Mouse (Mus musculus): ENCODE data around the gene Scd4. TPM values are rescaled to one million over a fixed set of nuclear protein-coding genes. Genes with fewer than 3 reads are reported as not detected.
A peak's percentile ranks its signal among the peaks of the same experiment; 100 is the strongest.

Gene Scd4
- 0.11 and 0.18 TPM in 2 replicates for polyA plus RNA-seq (2014; fragmentation: Nextera tagmentation; extraction: Ambion mirVana)

- WGBS (ENCODE audit: insufficient replicate concordance), result 69% methylated on average over 10 of the region's 10 CpGs
- ATAC-seq (replicated peaks; ENCODE audit: insufficient number of reproducible peaks, low FRiP score, low TSS enrichment), result no peak
These were observed at the start of gene Scd4 for GRCm38 (mm10) chr19:44332833-44333623. Scd4 (plus strand) TSS chr19:44333092.

GRCm38 (mm10) chr19:44283157-44284024, 49.5 kb upstream of the Scd4 start:
- Histone ChIP-seq H3K4me1 (ENCODE audit: control insufficient read depth, insufficient read depth, low read length) (peaks cover 47% of the 10 kb centered on the region), H3K36me3 (ENCODE audit: control insufficient read depth, insufficient read depth, low read length) (no peaks in the 10 kb centered on the region), H3K27me3 (ENCODE audit: control insufficient read depth, insufficient read depth, low read length) (no peaks in the 10 kb centered on the region), H3K27ac (ENCODE audit: low read depth, low read length) (peak overlapping the region; percentile 96), H3K9ac (ENCODE audit: low read depth, low read length) (peak overlapping the region; percentile 66; the same call in 1 of the 2 replicates), H3K4me3 (ENCODE audit: low read depth, low read length) (peak overlapping the region; percentile 51), H3K4me2 (peak overlapping the region; percentile 95), H3K9me3 (replicated peaks; ENCODE audit: control insufficient read depth, low read length) (no peaks in the 10 kb centered on the region)
- 29% methylated on average over 15 of the region's 15 CpGs for WGBS (ENCODE audit: insufficient replicate concordance)
- ATAC-seq (replicated peaks; ENCODE audit: insufficient number of reproducible peaks, low FRiP score, low TSS enrichment), result no peak; the same call in 1 of the 2 replicates

More at GRCm38 (mm10) chr19:44332833-44333623, at the start of gene Scd4:
- no peak within 1 kb of the TSS for H3K4me2 ChIP-seq
- no peaks in the 10 kb centered on the region for H3K9me3 ChIP-seq (replicated peaks; ENCODE audit: control insufficient read depth, low read length)
- no peak within 1 kb of the TSS for H3K27ac ChIP-seq (ENCODE audit: low read depth, low read length)
- no peak within 1 kb of the TSS for H3K4me3 ChIP-seq (ENCODE audit: low read depth, low read length)
- H3K4me1 ChIP-seq (ENCODE audit: control insufficient read depth, insufficient read depth, low read length), result peaks cover 4% of the 10 kb centered on the region
- no peaks in the 10 kb centered on the region for H3K36me3 ChIP-seq (ENCODE audit: control insufficient read depth, insufficient read depth, low read length)
- no peak within 1 kb of the TSS for H3K9ac ChIP-seq (ENCODE audit: low read depth, low read length)
- H3K27me3 ChIP-seq (ENCODE audit: control insufficient read depth, insufficient read depth, low read length), result no peaks in the 10 kb centered on the region; the same call in 1 of the 2 replicates

DNA sequence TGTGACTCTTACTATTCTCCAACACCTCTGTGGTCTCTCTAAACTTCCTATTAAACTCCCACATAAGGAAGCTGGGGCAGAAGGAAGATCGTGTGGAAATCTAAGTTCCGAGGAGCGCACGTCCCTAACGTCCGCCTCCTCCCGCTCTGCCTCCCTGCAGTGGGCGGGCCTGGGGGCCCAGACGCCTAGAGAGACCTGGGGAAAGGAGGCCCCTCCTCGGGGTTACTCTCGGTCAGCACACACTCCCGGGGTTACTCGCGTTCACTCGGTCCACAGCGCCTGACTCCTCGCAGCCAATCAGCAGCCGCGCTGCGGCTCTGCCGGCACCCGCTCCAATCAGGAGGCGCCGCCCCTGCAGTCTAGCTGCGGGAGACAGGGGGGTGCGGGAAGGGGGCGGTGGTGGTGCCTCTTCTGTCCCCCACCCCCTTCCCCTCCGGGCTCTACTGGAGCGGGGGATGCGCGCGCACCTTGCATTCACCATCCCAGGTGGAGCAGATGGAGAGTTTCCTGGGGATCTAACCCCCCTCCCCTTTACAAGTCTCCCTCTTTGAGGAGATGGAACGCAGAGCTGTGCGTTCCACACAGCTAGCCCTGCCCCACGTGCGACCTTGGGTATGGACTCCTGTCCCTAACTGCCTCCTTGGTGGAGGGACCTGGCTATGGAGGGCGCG, 48.7 kb upstream of the Scd4 start:
- Histone ChIP-seq H3K27me3 (ENCODE audit: control insufficient read depth, insufficient read depth, low read length) (no peaks in the 10 kb centered on the region), H3K4me3 (ENCODE audit: low read depth, low read length) (peak overlapping the region; percentile 51), H3K4me2 (peak overlapping the region; percentile 95), H3K9me3 (replicated peaks; ENCODE audit: control insufficient read depth, low read length) (no peaks in the 10 kb centered on the region), H3K36me3 (ENCODE audit: control insufficient read depth, insufficient read depth, low read length) (no peaks in the 10 kb centered on the region), H3K27ac (ENCODE audit: low read depth, low read length) (peak overlapping the region; percentile 96), H3K4me1 (ENCODE audit: control insufficient read depth, insufficient read depth, low read length) (peaks cover 47% of the 10 kb centered on the region), H3K9ac (ENCODE audit: low read depth, low read length) (peak overlapping the region; percentile 80)
- under 1% methylated on average over 38 of the region's 38 CpGs for WGBS (ENCODE audit: insufficient replicate concordance)
- ATAC-seq (replicated peaks; ENCODE audit: insufficient number of reproducible peaks, low FRiP score, low TSS enrichment), result peak; percentile 99

DNA sequence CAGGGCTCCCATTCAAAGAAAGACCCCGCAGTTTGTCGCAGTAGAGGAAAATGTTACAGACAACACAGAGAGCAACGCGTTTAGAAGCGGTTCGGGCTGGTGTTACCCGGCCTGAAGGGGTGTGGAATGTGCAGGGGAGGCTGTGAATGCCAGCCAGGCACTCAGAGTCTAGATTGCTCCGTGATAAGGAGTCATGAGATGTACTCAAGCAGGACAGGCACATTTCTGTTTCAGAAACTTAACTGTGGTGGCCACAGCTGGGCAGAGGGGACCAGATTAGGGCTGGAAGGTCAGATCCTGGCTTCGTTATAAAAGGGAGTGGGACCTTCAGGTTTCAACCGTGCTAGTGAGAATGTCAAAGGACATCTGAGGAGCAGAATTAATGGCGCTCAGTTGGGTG, 48.2 kb upstream of the Scd4 start:
- WGBS (ENCODE audit: insufficient replicate concordance), result 3% methylated on average over 11 of the region's 11 CpGs
- H3K4me3 ChIP-seq (ENCODE audit: low read depth, low read length), result peak overlapping the region; percentile 51

GRCm38 (mm10) chr19:44285554-44285953, 47.3 kb upstream of the Scd4 start:
- WGBS (ENCODE audit: insufficient replicate concordance), result 91% methylated on average over 8 of the region's 8 CpGs
- H3K9me3 ChIP-seq (replicated peaks; ENCODE audit: control insufficient read depth, low read length), result no peaks in the 10 kb centered on the region
- H3K27me3 ChIP-seq (ENCODE audit: control insufficient read depth, insufficient read depth, low read length), result no peaks in the 10 kb centered on the region
- H3K9ac ChIP-seq (ENCODE audit: low read depth, low read length), result no peak overlapping the region
- peaks cover 46% of the 10 kb centered on the region for H3K4me1 ChIP-seq (ENCODE audit: control insufficient read depth, insufficient read depth, low read length)
- H3K36me3 ChIP-seq (ENCODE audit: control insufficient read depth, insufficient read depth, low read length), result no peaks in the 10 kb centered on the region
- H3K4me3 ChIP-seq (ENCODE audit: low read depth, low read length), result no peak overlapping the region
- H3K4me2 ChIP-seq, result no peak overlapping the region
- no peak for ATAC-seq (replicated peaks; ENCODE audit: insufficient number of reproducible peaks, low FRiP score, low TSS enrichment)
- no peak overlapping the region for H3K27ac ChIP-seq (ENCODE audit: low read depth, low read length)

More for the DNA sequence above, 48.2 kb upstream of the Scd4 start:
- no peaks in the 10 kb centered on the region for H3K27me3 ChIP-seq (ENCODE audit: control insufficient read depth, insufficient read depth, low read length)
- peak overlapping the region; percentile 80 for H3K9ac ChIP-seq (ENCODE audit: low read depth, low read length)
- peaks cover 47% of the 10 kb centered on the region for H3K4me1 ChIP-seq (ENCODE audit: control insufficient read depth, insufficient read depth, low read length)
- H3K27ac ChIP-seq (ENCODE audit: low read depth, low read length), result peak overlapping the region; percentile 96
- no peaks in the 10 kb centered on the region for H3K9me3 ChIP-seq (replicated peaks; ENCODE audit: control insufficient read depth, low read length)
- H3K4me2 ChIP-seq, result peak overlapping the region; percentile 95
- H3K36me3 ChIP-seq (ENCODE audit: control insufficient read depth, insufficient read depth, low read length), result no peaks in the 10 kb centered on the region
- ATAC-seq (replicated peaks; ENCODE audit: insufficient number of reproducible peaks, low FRiP score, low TSS enrichment), result peak; percentile 28; the same call in 1 of the 2 replicates

DNA sequence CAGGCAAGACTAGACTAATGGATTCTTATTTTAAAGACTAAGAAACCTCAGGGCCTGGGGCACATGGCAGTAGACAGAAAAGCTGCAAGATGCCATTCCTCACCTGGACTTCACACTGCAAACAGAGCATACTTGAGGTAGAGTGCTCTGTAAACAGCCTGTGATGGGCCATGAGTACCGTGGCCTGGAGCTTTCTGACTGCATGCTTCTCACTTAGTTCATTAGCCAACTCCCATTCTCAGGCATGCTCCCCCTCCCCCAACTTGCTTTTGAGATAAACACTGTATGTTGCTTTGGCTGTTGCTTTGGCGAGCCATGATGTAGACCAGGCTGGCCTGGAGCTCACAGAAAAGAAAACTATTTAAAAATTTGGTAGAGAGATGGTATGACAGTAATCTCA, 46.8 kb upstream of the Scd4 start:
- Histone ChIP-seq H3K27ac (ENCODE audit: low read depth, low read length) (no peak overlapping the region), H3K4me1 (ENCODE audit: control insufficient read depth, insufficient read depth, low read length) (peaks cover 41% of the 10 kb centered on the region)
- 27% methylated on average over 2 of the region's 2 CpGs for WGBS (ENCODE audit: insufficient replicate concordance)

DNA sequence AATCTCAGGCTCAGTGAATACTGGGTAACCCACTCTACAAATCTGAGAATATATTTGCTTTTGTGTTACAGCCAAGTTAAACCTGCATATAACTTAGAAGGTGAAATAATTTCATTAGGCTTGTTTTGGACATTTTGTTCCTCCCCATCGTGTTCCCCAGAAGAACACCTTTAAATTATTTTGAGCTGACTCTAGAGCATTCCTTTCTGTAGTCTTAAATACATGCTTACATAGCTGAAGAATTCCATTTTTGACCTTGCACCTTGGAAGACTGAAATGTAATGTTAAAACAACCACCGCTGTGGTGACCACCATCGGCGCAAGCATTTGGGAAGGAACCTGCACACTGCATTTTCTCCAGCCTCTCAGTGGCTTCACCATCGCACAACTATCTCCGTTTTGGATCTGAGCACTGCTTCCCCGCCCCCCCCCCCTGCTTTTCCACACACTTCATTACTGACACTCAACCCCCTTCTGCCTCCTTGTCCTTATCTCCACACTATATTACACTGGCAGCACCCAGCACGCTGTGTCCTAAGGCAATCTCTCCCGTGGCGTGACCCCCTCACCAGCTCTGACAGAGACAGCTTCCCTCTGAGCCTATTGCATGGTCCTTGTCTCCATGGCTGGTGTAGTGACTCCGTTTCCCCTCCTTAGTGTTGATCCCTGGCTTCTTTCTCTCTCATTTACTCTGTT, 45.3 kb upstream of the Scd4 start:
- Histone ChIP-seq H3K27ac (ENCODE audit: low read depth, low read length) (no peak overlapping the region; the same call in 1 of the 2 replicates), H3K9ac (ENCODE audit: low read depth, low read length) (no peak overlapping the region), H3K9me3 (replicated peaks; ENCODE audit: control insufficient read depth, low read length) (no peaks in the 10 kb centered on the region), H3K4me3 (ENCODE audit: low read depth, low read length) (no peak overlapping the region), H3K4me1 (ENCODE audit: control insufficient read depth, insufficient read depth, low read length) (peaks cover 37% of the 10 kb centered on the region), H3K36me3 (ENCODE audit: control insufficient read depth, insufficient read depth, low read length) (no peaks in the 10 kb centered on the region), H3K27me3 (ENCODE audit: control insufficient read depth, insufficient read depth, low read length) (no peaks in the 10 kb centered on the region), H3K4me2 (peak overlapping the region; percentile 22; the same call in 1 of the 2 replicates)
- no peak for ATAC-seq (replicated peaks; ENCODE audit: insufficient number of reproducible peaks, low FRiP score, low TSS enrichment)
- whole genome bisulfite sequencing (ENCODE audit: insufficient replicate concordance), result 40% methylated on average over 10 of the region's 11 CpGs

More for the DNA sequence above, 46.8 kb upstream of the Scd4 start:
- Histone ChIP-seq H3K9me3 (replicated peaks; ENCODE audit: control insufficient read depth, low read length) (no peaks in the 10 kb centered on the region), H3K9ac (ENCODE audit: low read depth, low read length) (no peak overlapping the region), H3K4me2 (no peak overlapping the region), H3K27me3 (ENCODE audit: control insufficient read depth, insufficient read depth, low read length) (no peaks in the 10 kb centered on the region), H3K36me3 (ENCODE audit: control insufficient read depth, insufficient read depth, low read length) (no peaks in the 10 kb centered on the region), H3K4me3 (ENCODE audit: low read depth, low read length) (no peak overlapping the region)
- no peak for ATAC-seq (replicated peaks; ENCODE audit: insufficient number of reproducible peaks, low FRiP score, low TSS enrichment)

Measured in heart, embryonic 11.5 days (tissue).